Mouse (Mus musculus) thymus, adult 18-20 months (tissue): ENCODE measurements around the gene Ncor1.
A peak's percentile ranks its signal among the peaks of the same experiment; 100 is the strongest.
"Not testable (repeated sequence)": the region's sequence is repeated elsewhere in the genome, so short reads cannot be mapped to it uniquely, and the experiment has no call there.

ENCODE experiments used
- DNase-seq, 2 experiments: peaks; one replicate each; pipeline ENCODE4 v3.0.0; 2022; ENCODE audit warnings: mixed read lengths in 2 of 2

Ncor1 gene

GRCm38 (mm10) chr11:62351948-62352347 is 106.4 kb downstream of the Ncor1 start:
- no peak for DNase-seq

- DNase-seq, result no peak
These were observed 115.3 kb downstream of the Ncor1 start for GRCm38 (mm10) chr11:62343002-62343401.

GRCm38 (mm10) chr11:62332228-62332627 is 126.1 kb downstream of the Ncor1 start:
- no peak for DNase-seq

GRCm38 (mm10) chr11:62331141-62331540 is 127.2 kb downstream of the Ncor1 start:
- DNase-seq, result no peak

- no peak for DNase-seq
These were observed 134.7 kb downstream of the Ncor1 start for GRCm38 (mm10) chr11:62323659-62324058.

- no peak for DNase-seq
These were observed 138.2 kb downstream of the Ncor1 start for GRCm38 (mm10) chr11:62320097-62320496.

- no peak for DNase-seq
These were observed 140.6 kb downstream of the Ncor1 start for GRCm38 (mm10) chr11:62317746-62318145.

- DNase-seq, result no peak
These were observed 143.4 kb downstream of the Ncor1 start for GRCm38 (mm10) chr11:62314984-62315383.

- no peak for DNase-seq
These were observed 149.0 kb downstream of the Ncor1 start for GRCm38 (mm10) chr11:62309296-62309695.

GRCm38 (mm10) chr11:62305866-62306265 is 152.5 kb downstream of the Ncor1 start:
- DNase-seq, result no peak

GRCm38 (mm10) chr11:62298883-62299282 is 159.5 kb downstream of the Ncor1 start:
- DNase-seq, result no peak

GRCm38 (mm10) chr11:62294121-62294520 is 164.2 kb downstream of the Ncor1 start:
- no peak for DNase-seq

GRCm38 (mm10) chr11:62287700-62288099 is 170.6 kb downstream of the Ncor1 start:
- DNase-seq, result no peak

- DNase-seq, result no peak
These were observed 173.3 kb downstream of the Ncor1 start for GRCm38 (mm10) chr11:62285020-62285419.

- not testable (repeated sequence) for DNase-seq
These were observed 174.3 kb downstream of the Ncor1 start for GRCm38 (mm10) chr11:62284020-62284419.

GRCm38 (mm10) chr11:62281601-62281997 is 176.7 kb downstream of the Ncor1 start:
- no peak for DNase-seq

- DNase-seq, result peak; percentile 76 to 81
These were observed 177.4 kb downstream of the Ncor1 start, which contains the start of the genes Zswim7 and Ttc19 for GRCm38 (mm10) chr11:62280675-62281600. Gene Zswim7, minus strand, starts transcription at chr11:62281375. Gene Ttc19, plus strand, starts transcription at chr11:62281473.

- DNase-seq, result peak; percentile 11 to 30
These were observed 180.3 kb downstream of the Ncor1 start for GRCm38 (mm10) chr11:62278027-62278426.

- DNase-seq, result no peak
These were observed 181.3 kb downstream of the Ncor1 start for GRCm38 (mm10) chr11:62277086-62277485.

- no peak for DNase-seq
These were observed 187.5 kb downstream of the Ncor1 start for GRCm38 (mm10) chr11:62270851-62271250.

GRCm38 (mm10) chr11:62269097-62269496 is 189.2 kb downstream of the Ncor1 start:
- DNase-seq, result no peak

GRCm38 (mm10) chr11:62268381-62268780 is 190.0 kb downstream of the Ncor1 start:
- no peak for DNase-seq

- no peak for DNase-seq
These were observed 191.7 kb downstream of the Ncor1 start for GRCm38 (mm10) chr11:62266466-62267214.
